Mouse (Mus musculus): ENCODE measurements around the gene Coq10a. TPM values are rescaled to one million over a fixed set of nuclear protein-coding genes. Genes with fewer than 3 reads are reported as not detected.

Gene Coq10a
- total RNA-seq, 2 experiments from 2014 or later: 58.5 to 60.4 TPM

Small RNA genes lying within 50 kb of the gene (microRNA-seq; reads per million reads assigned to microRNA genes)
- gene Gm25361 (0 reads per million in 2 experiments), gene Gm26308 (0 reads per million in 2 experiments), gene Mir6914 (1.2 to 1.5 reads per million in 2 experiments), gene Mir6915 (8.9 to 11.2 reads per million in 2 experiments)

Other genes starting within 250 kb of the Coq10a start
- 10 to 100 TPM; 14.9 to 15.4 TPM for gene Rbms2, start 188.7 kb downstream of the Coq10a start, total RNA-seq (2021)
- gene Gls2, start 174.5 kb downstream of the Coq10a start, total RNA-seq (2021): 10 to 100 TPM; 33.0 to 39.9 TPM
- 10 to 100 TPM; 10.4 to 10.8 TPM for gene Spryd4, start 157.2 kb downstream of the Coq10a start, total RNA-seq (2021)
- gene Mip, start 143.2 kb downstream of the Coq10a start, total RNA-seq (2021): not detected
- gene Timeless, start 136.9 kb downstream of the Coq10a start, total RNA-seq (2021): 1 to 10 TPM; 7.0 to 9.2 TPM
- not detected for gene Apon, start 114.9 kb downstream of the Coq10a start, total RNA-seq (2021)
- not detected for gene Apof, start 100.3 kb downstream of the Coq10a start, total RNA-seq (2021)
- gene Stat2, start 98.4 kb downstream of the Coq10a start, total RNA-seq (2021): 10 to 100 TPM; 28.2 to 29.9 TPM
- not detected for gene Il23a, start 70.2 kb downstream of the Coq10a start, total RNA-seq (2021)
- gene Pan2, start 65.7 kb downstream of the Coq10a start, total RNA-seq (2021): 10 to 100 TPM; 12.7 to 15.2 TPM
- gene Cnpy2, start 46.5 kb downstream of the Coq10a start, total RNA-seq (2021): 10 to 100 TPM; 65.8 to 68.7 TPM
- gene Cs, start 31.3 kb downstream of the Coq10a start, total RNA-seq (2021): 100 to 1,000 TPM; 222 to 232 TPM
- 10 to 100 TPM; 51.0 to 52.2 TPM for gene Ankrd52, start 8.1 kb upstream of the Coq10a start, total RNA-seq (2021)
- not detected for gene Slc39a5, start 32.2 kb upstream of the Coq10a start, total RNA-seq (2021)
- 10 to 100 TPM; 81.2 to 85.5 TPM for gene Nabp2, start 42.5 kb upstream of the Coq10a start, total RNA-seq (2021)
- gene Rnf41, start 42.7 kb upstream of the Coq10a start, total RNA-seq (2021): 10 to 100 TPM; 78.9 to 81.5 TPM
- gene Smarcc2, start 90.3 kb upstream of the Coq10a start, total RNA-seq (2021): 100 to 1,000 TPM; 265 to 267 TPM
- gene Myl6, start 125.1 kb upstream of the Coq10a start, total RNA-seq (2021): 100 to 1,000 TPM; 576 to 616 TPM
- gene Myl6b, start 129.7 kb upstream of the Coq10a start, total RNA-seq (2021): 10 to 100 TPM; 31.5 to 34.9 TPM
- 10 to 100 TPM; 13.1 to 13.2 TPM for gene Esyt1, start 156.9 kb upstream of the Coq10a start, total RNA-seq (2021)
- gene Zc3h10, start 178.8 kb upstream of the Coq10a start, total RNA-seq (2021): 10 to 100 TPM; 15.9 to 20.7 TPM
- 1,000 to 10,000 TPM; 1,493 to 1,582 TPM for gene Rpl41, start 180.3 kb upstream of the Coq10a start, total RNA-seq (2021)
- 10 to 100 TPM; 58.3 TPM for gene Pa2g4, start 197.0 kb upstream of the Coq10a start, total RNA-seq (2021)
- gene Erbb3, start 220.7 kb upstream of the Coq10a start, total RNA-seq (2021): 1 to 10 TPM; 5.1 to 5.2 TPM

Data from left cerebral cortex, adult 18-20 months (tissue).